Mouse (Mus musculus) effector memory CD4-positive, alpha-beta T cell, adult 5 months (primary cell): ENCODE results near the gene Iqcf4. TPM values are rescaled to one million over a fixed set of nuclear protein-coding genes. Genes with fewer than 3 reads are reported as not detected.

Experiments used
- polyA plus RNA-seq: library from polyadenylated mRNA; unstranded; fragments of 100-300 nt; shearing (Covaris generic); gene quantifications from one replicate; pipeline ENCODE4 v1.2.1, GENCODE M21; 2017

Iqcf4 gene
- polyA plus RNA-seq, result not detected

GRCm38 (mm10) chr9:106570896-106571295 is at the start of gene Iqcf4:
Gene Iqcf4, minus strand, starts transcription at chr9:106570996.

GRCm38 (mm10) chr9:106561531-106561930 is 9.3 kb downstream of the Iqcf4 start, which contains the start of gene Iqcf3:
Gene Iqcf3, minus strand, starts transcription at chr9:106561631.

Other genes with a start within 250 kb of the Iqcf4 start
- gene Dusp7, start 202.4 kb downstream of the Iqcf4 start, polyA plus RNA-seq, result 23.5 TPM
- gene Rpl29, start 141.5 kb downstream of the Iqcf4 start, polyA plus RNA-seq, result 676 TPM
- gene Acy1, start 132.7 kb downstream of the Iqcf4 start, polyA plus RNA-seq, result 21.0 TPM
- 6.1 TPM for gene Abhd14b, start 123.5 kb downstream of the Iqcf4 start, polyA plus RNA-seq
- 17.2 TPM for gene Abhd14a, start 123.3 kb downstream of the Iqcf4 start, polyA plus RNA-seq
- 11.5 TPM for gene Pcbp4, start 117.7 kb downstream of the Iqcf4 start, polyA plus RNA-seq
- not detected for gene Gpr62, start 105.1 kb downstream of the Iqcf4 start, polyA plus RNA-seq
- 59.8 TPM for gene Rrp9, start 95.0 kb downstream of the Iqcf4 start, polyA plus RNA-seq
- gene Parp3, start 94.0 kb downstream of the Iqcf4 start, polyA plus RNA-seq, result 41.7 TPM
- gene Iqcf1, start 71.0 kb downstream of the Iqcf4 start, polyA plus RNA-seq, result not detected
- gene Iqcf5, start 56.4 kb downstream of the Iqcf4 start, polyA plus RNA-seq, result not detected
- gene Iqcf3, start 9.4 kb downstream of the Iqcf4 start, polyA plus RNA-seq, result not detected
- gene Iqcf6, start 55.6 kb upstream of the Iqcf4 start, polyA plus RNA-seq, result not detected
- gene Grm2, start 85.1 kb upstream of the Iqcf4 start, polyA plus RNA-seq, result not detected
- 43.8 TPM for gene Tex264, start 114.9 kb upstream of the Iqcf4 start, polyA plus RNA-seq
- gene Rad54l2, start 218.2 kb upstream of the Iqcf4 start, polyA plus RNA-seq, result 4.6 TPM